Mouse (Mus musculus): ENCODE measurements around the gene Gas2l3.
A peak's percentile ranks its signal among the peaks of the same experiment; 100 is the strongest.

Gene Gas2l3

GRCm38 (mm10) chr10:89443623-89444151, at the start of gene Gas2l3:
Gene Gas2l3, minus strand, starts transcription at chr10:89443967.
- DNase-seq (ENCODE audit: low read depth), result peak; percentile 74

- no peak for DNase-seq (ENCODE audit: low read depth)
Observed at GRCm38 (mm10) chr10:89491321-89491720, 47.6 kb upstream of the Gas2l3 start.

- DNase-seq (ENCODE audit: low read depth), result no peak
Observed at GRCm38 (mm10) chr10:89490250-89490649, 46.5 kb upstream of the Gas2l3 start.

- no peak for DNase-seq (ENCODE audit: low read depth)
Observed at GRCm38 (mm10) chr10:89489459-89489858, 45.7 kb upstream of the Gas2l3 start.

- no peak for DNase-seq (ENCODE audit: low read depth)
Observed at GRCm38 (mm10) chr10:89486995-89487742, 43.4 kb upstream of the Gas2l3 start.

GRCm38 (mm10) chr10:89484907-89485306, 41.1 kb upstream of the Gas2l3 start:
- no peak for DNase-seq (ENCODE audit: low read depth)

- DNase-seq (ENCODE audit: low read depth), result no peak
Observed at GRCm38 (mm10) chr10:89483812-89484602, 40.2 kb upstream of the Gas2l3 start.

- no peak for DNase-seq (ENCODE audit: low read depth)
Observed at GRCm38 (mm10) chr10:89483113-89483512, 39.3 kb upstream of the Gas2l3 start.

GRCm38 (mm10) chr10:89482142-89482681, 38.4 kb upstream of the Gas2l3 start:
- DNase-seq (ENCODE audit: low read depth), result no peak

GRCm38 (mm10) chr10:89481638-89482037, 37.9 kb upstream of the Gas2l3 start:
- no peak for DNase-seq (ENCODE audit: low read depth)

GRCm38 (mm10) chr10:89478766-89479165, 35.0 kb upstream of the Gas2l3 start:
- no peak for DNase-seq (ENCODE audit: low read depth)

GRCm38 (mm10) chr10:89470596-89471353, 27.0 kb upstream of the Gas2l3 start:
- no peak for DNase-seq (ENCODE audit: low read depth)

GRCm38 (mm10) chr10:89464760-89465405, 21.1 kb upstream of the Gas2l3 start:
- no peak for DNase-seq (ENCODE audit: low read depth)

- no peak for DNase-seq (ENCODE audit: low read depth)
Observed at GRCm38 (mm10) chr10:89462890-89463289, 19.1 kb upstream of the Gas2l3 start.

GRCm38 (mm10) chr10:89461856-89462507, 18.2 kb upstream of the Gas2l3 start:
- DNase-seq (ENCODE audit: low read depth), result peak; percentile 94

- no peak for DNase-seq (ENCODE audit: low read depth)
Observed at GRCm38 (mm10) chr10:89460972-89461371, 17.2 kb upstream of the Gas2l3 start.

- no peak for DNase-seq (ENCODE audit: low read depth)
Observed at GRCm38 (mm10) chr10:89458770-89459169, 15.0 kb upstream of the Gas2l3 start.

- DNase-seq (ENCODE audit: low read depth), result peak; percentile 23
Observed at GRCm38 (mm10) chr10:89453794-89454193, 10.0 kb upstream of the Gas2l3 start.

GRCm38 (mm10) chr10:89453068-89453641, 9.4 kb upstream of the Gas2l3 start:
- peak; percentile 28 for DNase-seq (ENCODE audit: low read depth)

- DNase-seq (ENCODE audit: low read depth), result no peak
Observed at GRCm38 (mm10) chr10:89450411-89450810, 6.6 kb upstream of the Gas2l3 start.

GRCm38 (mm10) chr10:89444381-89444780, 614 bp upstream of the Gas2l3 start:
- DNase-seq (ENCODE audit: low read depth), result no peak
